Mouse (Mus musculus) bone marrow macrophage, adult 2 months (primary cell): ENCODE measurements at regions not wholly inside any gene's neighbourhood (a gene's known extent, or its start where the extent isn't known, plus 50 kb on each side); places are given as distances from the start of the nearest gene placed in this dataset.

Experiments used
- H3K27ac ChIP-seq: 2 replicates; pipeline ENCODE4 v1.5.1; 2012; ENCODE audit warnings: low read depth, low read length; ENCODE audit not compliant: insufficient read depth
- H3K4me1 ChIP-seq: 2 replicates; pipeline ENCODE4 v1.6.1; 2012; ENCODE audit warnings: low read length; ENCODE audit not compliant: control insufficient read depth, insufficient read depth
- H3K4me3 ChIP-seq: 2 replicates; pipeline ENCODE4 v1.5.1; 2012; ENCODE audit warnings: mild to moderate bottlenecking, low read length, moderate library complexity; ENCODE audit not compliant: insufficient read depth
- CTCF ChIP-seq: IDR thresholded peaks from 2 replicates; pipeline ENCODE4 v1.5.1; 2012; ENCODE audit warnings: low read depth, mild to moderate bottlenecking, low read length, moderate library complexity
- POLR2A ChIP-seq: IDR thresholded peaks from 2 replicates; pipeline ENCODE4 v1.6.1; 2012; ENCODE audit warnings: mild to moderate bottlenecking, low read depth, low read length, borderline replicate concordance

GRCm38 (mm10) chr11:48552006-48552405, 248.1 kb upstream of the Rack1 start:
- TF ChIP-seq POLR2A = no peak
- TF ChIP-seq CTCF = no peak
- Histone ChIP-seq H3K4me1 (no peaks in the 10 kb centered on the region), H3K4me3 (no peak overlapping the region), H3K27ac (no peak overlapping the region)

DNA sequence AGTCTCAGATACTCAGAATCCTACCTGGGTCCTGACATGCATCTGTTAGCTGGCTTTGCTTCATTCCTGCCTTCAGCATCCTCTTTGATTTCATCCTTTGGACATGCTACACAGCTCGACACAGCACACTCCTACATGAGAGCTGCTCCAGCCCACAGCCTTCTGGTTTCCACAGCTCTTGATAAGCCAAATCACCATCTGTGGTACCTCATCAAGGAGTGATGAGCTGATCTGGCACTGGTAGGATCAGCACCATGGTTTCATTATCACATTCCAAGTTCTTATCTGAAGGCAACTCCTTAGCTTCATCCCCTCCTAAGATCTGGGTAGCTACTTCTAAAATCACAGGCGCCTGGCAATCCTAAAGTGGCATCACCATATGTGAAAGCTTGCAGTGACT, 248.9 kb upstream of the Rack1 start:
- TF ChIP-seq CTCF (no peak), POLR2A (no peak)
- Histone ChIP-seq H3K4me1 (no peaks in the 10 kb centered on the region), H3K4me3 (no peak overlapping the region), H3K27ac (no peak overlapping the region)

- TF ChIP-seq CTCF (no peak), POLR2A (no peak)
Observed at GRCm38 (mm10) chr11:48526316-48526715, 273.8 kb upstream of the Rack1 start.

DNA sequence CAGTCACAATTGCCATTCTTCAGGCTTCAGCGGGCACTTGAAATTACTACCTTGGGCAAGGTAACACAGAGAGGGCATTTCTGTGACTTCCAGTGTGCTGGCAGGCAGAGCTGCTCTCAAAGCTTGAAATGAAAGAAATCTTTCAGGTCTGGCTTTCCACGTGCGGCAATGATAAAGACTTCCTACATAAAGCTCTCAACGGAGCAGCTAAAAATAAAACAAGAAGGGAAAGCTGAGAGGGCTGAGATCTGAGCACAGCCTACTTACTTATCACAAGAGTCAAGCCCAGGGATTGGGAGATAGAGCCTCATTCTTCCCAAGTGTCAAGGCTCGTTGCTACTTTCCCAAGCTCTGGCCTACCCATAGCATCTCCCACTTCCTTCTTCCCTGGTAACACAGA, 274.6 kb upstream of the Rack1 start:
- no peak for TF ChIP-seq POLR2A
- Histone ChIP-seq H3K27ac (no peak overlapping the region), H3K4me3 (no peak overlapping the region), H3K4me1 (no peaks in the 10 kb centered on the region)

More at GRCm38 (mm10) chr11:48526316-48526715, 273.8 kb upstream of the Rack1 start:
- Histone ChIP-seq H3K4me3 (no peak overlapping the region), H3K4me1 (no peaks in the 10 kb centered on the region), H3K27ac (no peak overlapping the region)

- TF ChIP-seq POLR2A (no peak), CTCF (no peak)
Observed at GRCm38 (mm10) chr11:48506886-48507285, 293.2 kb upstream of the Rack1 start.

GRCm38 (mm10) chr11:48502011-48502806, 297.9 kb upstream of the Rack1 start:
- no peak for TF ChIP-seq CTCF
- TF ChIP-seq POLR2A = no peak
- Histone ChIP-seq H3K4me3 (no peak overlapping the region), H3K27ac (no peak overlapping the region), H3K4me1 (no peaks in the 10 kb centered on the region)

More at GRCm38 (mm10) chr11:48506886-48507285, 293.2 kb upstream of the Rack1 start:
- H3K4me3 ChIP-seq = no peak overlapping the region
- H3K27ac ChIP-seq = no peak overlapping the region
- no peaks in the 10 kb centered on the region for H3K4me1 ChIP-seq

GRCm38 (mm10) chr11:48499057-48499456, 301.1 kb upstream of the Rack1 start:
- Histone ChIP-seq H3K27ac (no peak overlapping the region), H3K4me1 (no peaks in the 10 kb centered on the region), H3K4me3 (no peak overlapping the region)
- TF ChIP-seq CTCF (no peak), POLR2A (no peak)

DNA sequence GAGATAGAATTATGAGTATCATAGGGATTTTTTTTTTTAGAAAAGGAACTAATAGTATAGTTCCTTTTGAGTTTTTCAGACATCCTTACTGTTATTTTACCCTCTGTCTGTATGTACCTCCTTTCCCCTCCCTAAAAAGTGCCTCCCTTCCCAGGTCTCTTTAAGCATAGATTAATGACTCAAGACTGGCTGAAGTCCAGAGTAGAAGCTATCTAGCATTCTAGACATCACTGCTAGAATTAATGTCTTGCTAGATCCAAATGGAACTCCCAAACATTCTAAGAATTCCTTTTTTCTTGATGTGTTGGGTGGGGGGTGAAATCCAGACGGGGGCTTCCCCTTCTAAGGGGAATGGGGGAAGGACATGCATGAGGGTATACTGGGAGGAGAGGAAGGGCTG, 311.8 kb upstream of the Rack1 start:
- no peak overlapping the region for H3K27ac ChIP-seq
- no peak overlapping the region for H3K4me3 ChIP-seq
- no peaks in the 10 kb centered on the region for H3K4me1 ChIP-seq
- TF ChIP-seq POLR2A = no peak
- no peak for TF ChIP-seq CTCF

DNA sequence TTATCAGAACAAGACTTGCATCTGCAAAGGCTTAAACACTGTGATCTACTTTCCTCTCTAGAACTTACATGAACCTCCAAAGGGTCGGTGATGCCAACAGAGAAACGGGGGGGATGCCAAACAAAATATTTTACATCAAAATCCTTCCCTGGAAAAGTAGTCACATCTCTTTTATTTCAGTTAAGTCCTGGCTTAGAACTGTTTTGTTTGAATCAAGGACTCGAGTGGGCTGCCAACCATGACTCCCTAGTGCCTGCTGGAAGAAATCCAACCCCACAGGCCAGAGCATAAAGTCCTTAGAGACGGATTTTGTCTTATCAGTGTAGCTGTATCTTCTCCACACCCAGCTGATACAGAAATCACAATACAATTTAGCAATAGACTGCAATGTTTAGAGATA, 336.1 kb upstream of the Rack1 start:
- Histone ChIP-seq H3K4me1 (no peaks in the 10 kb centered on the region), H3K27ac (no peak overlapping the region), H3K4me3 (no peak overlapping the region)
- TF ChIP-seq POLR2A (no peak), CTCF (no peak)

GRCm38 (mm10) chr11:48449883-48450282, 350.2 kb upstream of the Rack1 start:
- Histone ChIP-seq H3K27ac (no peak overlapping the region), H3K4me1 (no peaks in the 10 kb centered on the region), H3K4me3 (no peak overlapping the region)
- no peak for TF ChIP-seq CTCF
- TF ChIP-seq POLR2A = no peak
